8 mouse cellular contexts compared by ENCODE assay signal in genomic region chr10:12547037-12547625, GRCm38 (mm10).
DNase-seq lines count a peak whose midpoint lies in the region; ATAC-seq and TF ChIP-seq lines count a peak whose summit lies in the region.

No protein-coding gene starts in this region.

- H3K9ac ChIP-seq in forebrain, embryonic 15.5 days (replicated peaks): no peak overlapping the region
- H3K9ac ChIP-seq in lung, embryonic 15.5 days: no peak overlapping the region

- H3K27me3 ChIP-seq in heart, embryonic 10.5 days (ENCODE audit: insufficient read depth, poor library complexity, severe bottlenecking): no peaks in the 10 kb centered on the region
- no peaks in the 10 kb centered on the region for H3K27me3 ChIP-seq in E14TG2a.4 (ENCODE audit: insufficient read depth, low read length)
- H3K27me3 ChIP-seq in forebrain, embryonic 15.5 days: peaks cover 9% of the 10 kb centered on the region; the same call in 1 of the 2 replicates
- no peaks in the 10 kb centered on the region for H3K27me3 ChIP-seq in lung, embryonic 15.5 days

- peaks cover 19% of the 10 kb centered on the region; the same call in 1 of the 2 replicates for H3K4me1 ChIP-seq in heart, embryonic 10.5 days
- H3K4me1 ChIP-seq in E14TG2a.4 (replicated peaks; ENCODE audit: low read depth, low read length): peaks cover 86% of the 10 kb centered on the region
- H3K4me1 ChIP-seq in forebrain, embryonic 15.5 days: peaks cover 31% of the 10 kb centered on the region
- H3K4me1 ChIP-seq in lung, embryonic 15.5 days: peaks cover 27% of the 10 kb centered on the region

- WGBS in heart, embryonic 10.5 days: 37% methylated on average over 6 of the region's 6 CpGs
- WGBS in forebrain, embryonic 15.5 days: 8% methylated on average over 6 of the region's 6 CpGs
- WGBS in lung, embryonic 15.5 days: 27% methylated on average over 6 of the region's 6 CpGs

- no peaks in the 10 kb centered on the region for H3K9me3 ChIP-seq in heart, embryonic 10.5 days
- H3K9me3 ChIP-seq in E14TG2a.4 (ENCODE audit: low read length): no peaks in the 10 kb centered on the region
- H3K9me3 ChIP-seq in forebrain, embryonic 15.5 days: no peaks in the 10 kb centered on the region
- H3K9me3 ChIP-seq in lung, embryonic 15.5 days: no peaks in the 10 kb centered on the region

- no peak for TF ChIP-seq CTCF in E14TG2a.4 (conservative IDR thresholded peaks at IDR 0.05; ENCODE audit: low read length)

- 0 out of 2 replicates have a peak overlapping the region, but pooled peaks have one; percentile 6 for H3K4me2 ChIP-seq in forebrain, embryonic 15.5 days (replicated peaks)
- H3K4me2 ChIP-seq in lung, embryonic 15.5 days: peak overlapping the region; percentile 35

- DNase-seq in heart, embryonic 10.5 days (ENCODE audit: low spot score): no peak
- no peak for DNase-seq in heart, adult 9 months (ENCODE audit: low spot score in 2 of 2)
- DNase-seq in cerebellum, adult 9-10 months: no peak
- no peak for DNase-seq in heart, postnatal 4 days

- ATAC-seq in forebrain, embryonic 15.5 days (replicated peaks): peak; percentile 71
- ATAC-seq in lung, embryonic 15.5 days (ENCODE audit: borderline replicate concordance, extremely low read depth, low FRiP score, low TSS enrichment): no peak
- ATAC-seq in frontal cortex, adult (ENCODE audit: low TSS enrichment): no peak

- H3K4me3 ChIP-seq in heart, embryonic 10.5 days: 0 out of 2 replicates have a peak overlapping the region, but pooled peaks have one; percentile 15
- H3K4me3 ChIP-seq in E14TG2a.4 (replicated peaks; ENCODE audit: low read length): peak overlapping the region; percentile 91
- 0 out of 2 replicates have a peak overlapping the region, but pooled peaks have one; percentile 5 for H3K4me3 ChIP-seq in forebrain, embryonic 15.5 days
- H3K4me3 ChIP-seq in lung, embryonic 15.5 days: no peak overlapping the region

- no peaks in the 10 kb centered on the region for H3K36me3 ChIP-seq in heart, embryonic 10.5 days
- H3K36me3 ChIP-seq in E14TG2a.4 (ENCODE audit: insufficient read depth, low read length): peaks cover 36% of the 10 kb centered on the region; the same call in 1 of the 2 replicates
- no peaks in the 10 kb centered on the region for H3K36me3 ChIP-seq in forebrain, embryonic 15.5 days
- no peaks in the 10 kb centered on the region for H3K36me3 ChIP-seq in lung, embryonic 15.5 days

- H3K27ac ChIP-seq in heart, embryonic 10.5 days: no peak overlapping the region
- no peak overlapping the region for H3K27ac ChIP-seq in forebrain, embryonic 15.5 days (replicated peaks)
- no peak overlapping the region for H3K27ac ChIP-seq in lung, embryonic 15.5 days
